Mouse (Mus musculus): ENCODE data around the gene Slc15a3.

Gene Slc15a3

DNA sequence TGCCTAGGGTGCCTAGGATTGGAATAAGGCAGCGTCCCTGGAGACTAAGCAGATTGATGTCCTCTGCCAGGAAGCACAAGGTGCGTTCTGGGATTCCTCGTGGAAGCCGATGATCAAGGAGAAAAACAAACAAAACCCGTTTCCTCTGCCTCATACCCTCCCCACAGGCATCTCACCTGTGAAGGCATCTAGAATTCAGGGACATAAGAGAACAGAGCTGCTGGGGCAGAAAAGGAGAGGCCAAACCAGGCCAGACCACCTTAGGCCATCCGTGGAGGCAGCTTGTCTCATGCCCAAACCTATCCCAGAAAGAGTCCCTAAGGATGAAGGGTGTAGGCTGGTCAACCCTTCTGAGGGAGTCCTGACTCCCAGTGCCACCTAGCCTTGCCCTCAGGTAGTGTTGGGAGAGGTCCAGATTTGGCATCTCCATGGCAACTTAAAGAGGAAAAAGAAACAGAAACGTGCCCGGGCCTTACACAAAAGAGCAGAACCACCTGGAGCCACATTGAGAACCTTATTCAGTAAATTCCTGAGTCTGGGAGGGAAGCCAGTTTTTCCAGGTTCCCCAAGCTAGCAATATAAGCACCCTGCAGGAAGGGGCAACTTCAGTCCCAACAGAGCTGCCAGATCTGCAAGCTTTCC is 30.5 kb downstream of the Slc15a3 start, which contains the start of gene Tmem132a:
TSS of gene Tmem132a (minus strand) at position 55 of the 642 bp plus-strand sequence.
- DNase-seq: peak; percentile 71 to 79

DNA sequence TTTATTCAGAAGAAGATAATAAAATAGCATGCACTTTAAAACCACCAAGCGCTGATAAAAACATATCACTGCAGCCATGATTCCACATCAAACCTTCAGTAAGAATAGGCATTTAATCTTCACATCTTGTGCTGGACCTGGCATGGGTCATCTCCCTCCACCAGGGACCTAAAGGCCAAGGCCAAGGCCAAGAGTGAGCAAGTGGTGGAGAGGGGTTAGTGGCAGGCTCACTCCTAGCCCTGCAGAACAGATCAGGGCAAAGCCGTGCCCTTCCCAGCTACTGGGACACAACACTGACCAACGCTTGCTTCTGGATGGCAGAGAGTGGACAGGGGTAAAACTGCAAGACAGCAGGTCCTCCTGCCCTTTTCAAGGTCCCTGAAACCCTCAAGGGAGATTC is 31.1 kb downstream of the Slc15a3 start:
- no peak for DNase-seq

DNA sequence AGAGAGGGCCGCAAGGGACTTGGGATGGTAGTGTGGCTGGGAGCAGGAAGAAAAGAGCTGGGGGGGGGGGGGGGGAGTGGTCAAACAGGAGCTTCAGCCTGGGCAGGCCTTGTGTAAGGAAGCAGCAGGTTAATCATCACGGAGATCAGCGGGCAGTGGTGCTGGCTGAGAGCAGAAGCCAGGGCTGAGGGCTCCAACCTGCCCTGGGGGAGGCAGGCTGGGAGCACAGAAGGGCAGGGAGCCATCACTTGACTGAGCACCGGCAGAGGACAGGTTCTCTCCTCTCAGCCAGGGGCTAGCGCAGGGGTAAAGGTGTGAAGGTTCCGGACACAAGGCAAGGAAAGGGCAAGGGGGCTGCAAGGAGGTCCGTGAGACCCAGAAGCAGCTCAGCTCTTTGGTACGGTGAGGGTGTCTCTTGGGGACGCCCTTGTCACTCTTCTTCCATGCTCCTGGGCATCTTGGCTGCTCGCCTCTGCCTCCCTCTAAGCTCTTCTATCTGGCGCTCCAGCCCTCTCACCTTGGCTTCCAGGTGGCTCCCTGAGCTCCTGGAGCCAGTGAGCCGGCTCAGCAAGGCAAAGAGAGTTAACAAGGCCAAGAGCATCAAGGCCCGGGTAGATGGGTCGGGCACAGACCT is 31.9 kb downstream of the Slc15a3 start:
- DNase-seq: no peak

DNA sequence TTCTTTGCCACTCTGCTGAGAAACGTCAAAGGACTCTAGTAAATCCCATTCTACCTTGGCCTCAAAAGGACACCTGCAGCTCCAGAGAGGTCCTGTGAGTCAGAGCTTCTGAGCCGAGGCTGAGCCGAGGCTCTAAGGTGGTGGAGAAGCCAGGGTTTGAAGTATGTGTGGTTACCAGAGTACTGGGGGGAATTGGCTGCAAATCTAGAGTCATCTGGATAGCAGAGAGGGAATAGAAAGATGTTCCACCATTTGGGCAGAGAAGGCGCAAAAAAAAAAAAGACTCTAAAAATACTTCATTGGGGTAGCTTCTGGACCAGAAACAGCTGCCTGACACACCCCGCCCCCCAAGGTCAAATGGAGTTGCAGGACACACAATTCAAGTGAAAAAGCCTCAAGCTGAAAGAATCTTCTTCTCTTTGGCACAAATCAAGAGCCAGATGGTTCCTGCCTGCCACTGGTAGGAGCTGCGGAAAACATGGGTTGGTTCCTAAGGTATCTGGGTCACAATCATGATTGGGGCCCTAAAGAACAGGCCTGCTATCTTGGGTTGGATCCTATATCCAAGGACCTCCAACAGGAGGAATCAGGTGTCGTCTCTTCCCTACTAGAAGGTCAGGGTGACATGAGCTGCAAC is 38.8 kb downstream of the Slc15a3 start:
- peak; percentile 76 to 81 for DNase-seq

GRCm38 (mm10) chr19:10880085-10880974 is 40.8 kb downstream of the Slc15a3 start:
- peak; percentile 63 to 66 for DNase-seq

DNA sequence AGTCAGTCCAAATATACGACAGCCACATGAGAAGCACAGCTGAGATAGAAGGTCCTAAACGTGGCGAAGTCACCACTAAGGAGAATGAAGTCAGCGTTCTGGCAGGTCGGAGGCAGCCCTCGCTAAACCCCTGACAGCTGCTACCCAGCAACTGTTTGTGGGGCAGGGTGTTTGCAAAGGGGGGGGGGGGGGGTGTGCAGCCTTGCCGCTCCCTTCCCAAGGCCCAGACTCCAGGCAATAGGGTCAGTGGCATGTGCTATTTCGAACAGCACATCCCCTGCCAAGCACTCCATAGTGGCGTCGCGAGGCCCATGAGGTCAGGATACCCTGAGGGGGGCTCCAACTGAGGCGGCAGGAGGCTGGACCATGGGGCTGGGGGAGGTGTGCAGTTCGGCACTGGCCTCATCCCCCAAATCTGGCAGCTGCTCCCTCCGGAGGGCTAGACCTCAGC is 41.5 kb downstream of the Slc15a3 start:
- no peak for DNase-seq

- DNase-seq: peak; percentile 97 to 98
These were observed 42.1 kb downstream of the Slc15a3 start, which contains the start of gene Tmem109 for GRCm38 (mm10) chr19:10881426-10882154. Tmem109 (minus strand) TSS chr19:10882001.

GRCm38 (mm10) chr19:10892201-10892600 is 52.7 kb downstream of the Slc15a3 start:
- no peak for DNase-seq

DNA sequence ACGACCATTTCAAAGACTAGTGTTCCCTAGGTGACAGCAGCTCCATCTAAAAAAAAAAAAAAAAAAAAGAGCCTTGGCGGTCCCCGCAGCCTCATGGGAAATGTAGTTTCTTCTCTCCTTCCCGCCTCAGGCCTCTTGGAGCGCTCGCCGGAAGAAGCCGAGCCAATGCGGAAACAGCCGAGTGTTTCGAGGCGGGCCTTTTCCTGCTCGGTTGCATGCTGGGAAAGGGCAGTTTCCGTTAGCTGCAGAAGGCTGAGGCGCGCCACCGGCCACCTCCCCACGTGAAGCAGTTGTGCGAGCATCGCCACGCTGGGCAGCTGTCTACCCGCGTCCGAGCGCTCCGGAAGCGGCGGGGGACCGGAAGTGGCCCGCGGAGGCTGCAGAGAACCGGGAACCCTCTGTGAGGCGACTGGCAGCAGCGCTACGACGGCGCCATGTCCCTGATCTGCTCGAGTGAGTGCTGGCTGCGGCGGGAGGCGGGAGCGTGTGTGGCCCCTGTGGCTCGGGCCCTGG is 55.5 kb downstream of the Slc15a3 start, which contains the start of gene Prpf19:
TSS of gene Prpf19 (plus strand) at position 216 of the 513 bp plus-strand sequence.
- peak; percentile 99 for DNase-seq

DNA sequence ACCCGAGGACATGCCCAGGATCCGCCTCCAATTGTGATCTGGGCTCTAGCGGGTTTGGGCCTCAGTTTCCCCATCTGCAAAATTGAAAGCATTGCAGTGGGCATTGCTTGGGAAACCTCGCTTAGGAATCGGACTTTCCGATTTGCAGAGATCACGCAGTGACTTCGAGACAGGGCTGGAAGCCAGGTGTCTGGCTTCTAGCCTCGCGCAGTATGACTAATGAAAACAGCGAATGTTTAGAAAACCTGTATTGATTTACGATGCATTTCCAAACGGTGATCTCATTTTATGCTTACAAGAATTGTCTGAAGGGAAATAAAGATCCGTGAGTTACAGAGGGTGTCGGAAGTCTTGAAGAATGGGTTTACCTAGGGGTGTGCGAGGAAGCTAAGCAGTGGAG is 56.2 kb downstream of the Slc15a3 start:
- peak; percentile 31 to 47 for DNase-seq

- no peak for DNase-seq
These were observed 57.3 kb downstream of the Slc15a3 start for GRCm38 (mm10) chr19:10896849-10897248.

GRCm38 (mm10) chr19:10897491-10897890 is 58.0 kb downstream of the Slc15a3 start:
- DNase-seq: no peak

- DNase-seq: peak; percentile 38 to 63
These were observed 60.8 kb downstream of the Slc15a3 start for GRCm38 (mm10) chr19:10900315-10900714.

- no peak for DNase-seq
These were observed 61.5 kb downstream of the Slc15a3 start for GRCm38 (mm10) chr19:10901046-10901445.

DNA sequence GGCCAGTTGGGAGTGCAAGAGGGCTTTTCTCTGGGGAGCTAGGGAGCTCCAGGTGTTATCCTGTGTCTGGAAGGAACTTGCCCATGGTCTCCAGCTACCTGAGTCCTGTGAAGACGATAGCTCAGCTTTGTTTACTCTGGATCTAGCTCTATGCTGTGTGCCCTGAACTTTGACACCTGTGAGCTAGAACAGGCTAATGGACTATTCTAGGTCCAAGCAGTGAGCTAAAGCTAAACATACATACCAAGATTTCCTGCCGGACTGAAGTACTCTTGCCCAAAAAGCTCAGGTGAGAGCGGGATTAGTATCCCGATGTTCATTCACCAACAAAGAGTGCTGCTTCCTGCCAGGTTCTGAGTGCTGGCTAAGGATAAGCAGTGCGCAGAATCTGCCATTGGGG is 65.0 kb downstream of the Slc15a3 start:
- no peak for DNase-seq

GRCm38 (mm10) chr19:10904927-10905727 is 65.6 kb downstream of the Slc15a3 start:
- DNase-seq: peak; percentile 36 to 53

DNA sequence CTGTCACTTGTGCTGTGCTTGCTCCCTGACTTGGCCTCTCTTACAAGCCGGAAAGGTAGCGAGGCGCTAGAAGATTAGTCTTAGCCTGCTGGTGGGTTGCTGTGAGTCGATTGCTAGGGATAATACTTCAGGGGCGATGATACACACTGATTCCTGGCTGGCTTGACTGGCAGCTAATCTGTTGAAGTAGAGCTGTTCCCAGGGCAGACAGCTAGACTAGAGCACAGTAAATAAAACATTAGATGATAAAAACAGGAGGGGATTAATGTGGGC is 66.1 kb downstream of the Slc15a3 start:
- no peak for DNase-seq

- DNase-seq: peak; percentile 77 to 82
These were observed 68.4 kb downstream of the Slc15a3 start for GRCm38 (mm10) chr19:10907891-10908290.

Data from cerebellum, postnatal 10 days (tissue).